Mouse (Mus musculus) intestine, embryonic 16.5 days (tissue): ENCODE data around the gene Gyg. TPM values are rescaled to one million over a fixed set of nuclear protein-coding genes. Genes with fewer than 3 reads are reported as not detected.

Source experiments
- ATAC-seq: fragments of 200-750 bp; cut with Nextera tagmentation; 2 replicates; pipeline ENCODE4 v1.8.0; 2017; ENCODE audit warnings: moderate TSS enrichment, moderate library complexity
- H3K27ac ChIP-seq: fragments of 300-500 bp; sonication (generic); 2 replicates; pipeline ENCODE4 v1.5.1; 2014; ENCODE audit warnings: mild to moderate bottlenecking, low read length
- H3K27me3 ChIP-seq: fragments of 300-500 bp; sonication (generic); replicated peaks from 2 replicates; pipeline ENCODE4 v1.6.1; 2014; ENCODE audit warnings: low read length, control low read depth, mixed read lengths; ENCODE audit not compliant: control insufficient read depth, insufficient read depth
- H3K36me3 ChIP-seq: fragments of 300-500 bp; sonication (generic); 2 replicates; pipeline ENCODE4 v1.6.1; 2014; ENCODE audit warnings: low read length, control low read depth; ENCODE audit not compliant: control insufficient read depth, insufficient read depth
- H3K4me1 ChIP-seq: fragments of 300-500 bp; sonication (generic); 2 replicates; pipeline ENCODE4 v1.6.1; 2014; ENCODE audit warnings: low read length, control low read depth, mixed read lengths; ENCODE audit not compliant: control insufficient read depth, insufficient read depth
- H3K4me2 ChIP-seq: fragments of 300-500 bp; sonication (generic); 2 replicates; pipeline ENCODE4 v1.6.1; 2014; ENCODE audit warnings: low read depth, low read length, control low read depth
- H3K4me3 ChIP-seq: fragments of 300-500 bp; sonication (generic); 2 replicates; pipeline ENCODE4 v1.5.1; 2014; ENCODE audit warnings: mild to moderate bottlenecking, low read length
- H3K9ac ChIP-seq: fragments of 300-500 bp; sonication (generic); 2 replicates; pipeline ENCODE4 v1.6.1; 2014; ENCODE audit warnings: low read depth, low read length
- H3K9me3 ChIP-seq: fragments of 300-500 bp; sonication (generic); 2 replicates; pipeline ENCODE4 v1.6.1; 2016; ENCODE audit warnings: low read length, control low read depth; ENCODE audit not compliant: control insufficient read depth
- WGBS: fragments of 180-500 bp; shearing (Covaris S2); extraction: QIAGEN DNeasy Blood & Tissue Kit; methylation state at CpG from one replicate; pipeline ENCODE4 v1.1.7; 2014; 5-methylcytosine and 5-hydroxymethylcytosine counted together
- polyA plus RNA-seq: library from polyadenylated mRNA; unstranded; fragments of >200 nt; fragmentation: Nextera tagmentation; extraction: Ambion mirVana; gene quantifications from 2 replicates; pipeline ENCODE4 v1.2.1, GENCODE M21; 2015

The Gyg gene
- polyA plus RNA-seq, 1 experiment from 2014 or later = 51.3 TPM

GRCm38 (mm10) chr3:20076145-20077053 is 78.7 kb downstream of the Gyg start:
- H3K27me3 ChIP-seq = no peaks in the 10 kb centered on the region
- no peak overlapping the region for H3K27ac ChIP-seq
- WGBS = 78% methylated on average over 11 of the region's 11 CpGs
- no peak for ATAC-seq
- no peak overlapping the region for H3K4me2 ChIP-seq
- H3K36me3 ChIP-seq = no peaks in the 10 kb centered on the region
- no peak overlapping the region for H3K9ac ChIP-seq
- H3K4me3 ChIP-seq = no peak overlapping the region
- H3K9me3 ChIP-seq = no peaks in the 10 kb centered on the region
- H3K4me1 ChIP-seq = no peaks in the 10 kb centered on the region

Other genes starting within 250 kb of the Gyg start
- gene Cp, start 198.3 kb downstream of the Gyg start, polyA plus RNA-seq = 1.4 and 1.8 TPM in 2 replicates
- 9.7 and 9.8 TPM in 2 replicates for gene Hps3, start 120.0 kb downstream of the Gyg start, polyA plus RNA-seq
- gene Hltf, start 97.5 kb downstream of the Gyg start, polyA plus RNA-seq = 14.0 and 16.3 TPM in 2 replicates
- 5.2 and 6.0 TPM in 2 replicates for gene Cpa3, start 86.9 kb upstream of the Gyg start, polyA plus RNA-seq
- 90.1 and 139 TPM in 2 replicates for gene Cpb1, start 120.4 kb upstream of the Gyg start, polyA plus RNA-seq
- gene Agtr1b, start 211.9 kb upstream of the Gyg start, polyA plus RNA-seq = 0.50 and 0.87 TPM in 2 replicates